Mouse (Mus musculus) lung, postnatal 0 days (tissue): Measurements from ENCODE around the gene Sspn. TPM values are rescaled to one million over a fixed set of nuclear protein-coding genes. Genes with fewer than 3 reads are reported as not detected.

Experiments used
- ATAC-seq: fragments of 200-750 bp; cut with Nextera tagmentation; 2 replicates; pipeline ENCODE4 v1.8.0; 2017; ENCODE audit warnings: moderate library complexity
- DNase-seq: peaks from one replicate; pipeline ENCODE4 v3.0.0-alpha.2; 2016; ENCODE audit warnings: low spot score
- H3K27ac ChIP-seq: fragments of 300-500 bp; sonication (generic); 2 replicates; pipeline ENCODE4 v1.5.1; 2014; ENCODE audit warnings: antibody characterized with exemption, mild to moderate bottlenecking, low read length, mixed read lengths
- H3K27me3 ChIP-seq: fragments of 300-500 bp; sonication (generic); replicated peaks from 2 replicates; pipeline ENCODE4 v1.6.1; 2014; ENCODE audit warnings: low read length, mixed read lengths; ENCODE audit not compliant: insufficient read depth
- H3K36me3 ChIP-seq: fragments of 300-500 bp; sonication (generic); 2 replicates; pipeline ENCODE4 v1.6.1; 2014; ENCODE audit warnings: low read length, mixed read lengths; ENCODE audit not compliant: insufficient read depth
- H3K4me1 ChIP-seq: fragments of 300-500 bp; sonication (generic); 2 replicates; pipeline ENCODE4 v1.6.1; 2014; ENCODE audit warnings: antibody characterized with exemption, low read depth, low read length, mixed read lengths; ENCODE audit not compliant: insufficient read depth
- H3K4me2 ChIP-seq: fragments of 300-500 bp; sonication (generic); replicated peaks from 2 replicates; pipeline ENCODE4 v1.6.1; 2014; ENCODE audit warnings: low read depth, mild to moderate bottlenecking, low read length, moderate library complexity, mixed read lengths
- H3K4me3 ChIP-seq: fragments of 300-500 bp; sonication (generic); 2 replicates; pipeline ENCODE4 v1.5.1; 2014; ENCODE audit warnings: low read depth, low read length
- H3K9ac ChIP-seq: fragments of 300-500 bp; sonication (generic); replicated peaks from 2 replicates; pipeline ENCODE4 v1.6.1; 2014; ENCODE audit warnings: low read depth, mild to moderate bottlenecking
- H3K9me3 ChIP-seq: fragments of 300-500 bp; sonication (generic); 2 replicates; pipeline ENCODE4 v1.6.1; 2016; ENCODE audit warnings: low read length, mixed read lengths
- CTCF ChIP-seq: IDR thresholded peaks from 2 replicates; pipeline ENCODE4 v1.5.1; 2016; ENCODE audit warnings: antibody characterized with exemption, mild to moderate bottlenecking
- EP300 ChIP-seq: IDR thresholded peaks from 2 replicates; pipeline ENCODE4 v1.6.1; 2016; ENCODE audit warnings: antibody characterized with exemption, mild to moderate bottlenecking, control low read depth
- WGBS: fragments of 180-500 bp; shearing (Covaris S2); extraction: QIAGEN DNeasy Blood & Tissue Kit; methylation state at CpG from one replicate; pipeline ENCODE4 v1.1.7; 2014; 5-methylcytosine and 5-hydroxymethylcytosine counted together
- polyA plus RNA-seq: library from polyadenylated mRNA; unstranded; fragments of >200 nt; fragmentation: Nextera tagmentation; extraction: Ambion mirVana; gene quantifications from 2 replicates; pipeline ENCODE4 v1.2.1, GENCODE M21; 2015

Sspn gene
- polyA plus RNA-seq, 1 experiment from 2014 or later = 7.6 TPM

DNA sequence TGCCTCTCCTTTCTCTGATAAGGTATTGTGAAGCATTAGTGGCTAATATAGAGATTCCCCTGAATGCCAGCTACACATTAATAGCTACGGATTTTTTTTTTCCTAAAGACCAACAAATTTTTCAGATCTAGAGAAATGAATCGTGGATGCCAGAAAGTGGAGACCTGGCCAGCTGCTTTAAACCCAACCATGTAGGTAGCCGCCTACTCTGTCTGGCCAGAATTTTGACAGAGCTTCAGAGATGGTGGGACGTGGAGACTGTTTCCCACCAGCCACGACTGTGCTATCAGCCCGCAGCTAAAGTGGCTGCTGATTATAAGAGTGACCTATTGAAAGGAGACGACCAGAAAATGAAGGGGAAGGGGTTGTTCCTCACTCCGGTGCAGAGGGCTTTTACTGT lies 36.3 kb downstream of the Sspn start:
- Histone ChIP-seq H3K4me3 (no peak overlapping the region), H3K9ac (no peak overlapping the region), H3K27ac (no peak overlapping the region), H3K4me2 (no peak overlapping the region), H3K4me1 (no peaks in the 10 kb centered on the region), H3K36me3 (no peaks in the 10 kb centered on the region), H3K9me3 (no peaks in the 10 kb centered on the region; the same call in 1 of the 2 replicates), H3K27me3 (no peaks in the 10 kb centered on the region)
- TF ChIP-seq CTCF = no peak
- no peak for TF ChIP-seq EP300
- ATAC-seq (no peak), DNase-seq (no peak)
- 54% methylated on average over 8 of the region's 8 CpGs for WGBS

DNA sequence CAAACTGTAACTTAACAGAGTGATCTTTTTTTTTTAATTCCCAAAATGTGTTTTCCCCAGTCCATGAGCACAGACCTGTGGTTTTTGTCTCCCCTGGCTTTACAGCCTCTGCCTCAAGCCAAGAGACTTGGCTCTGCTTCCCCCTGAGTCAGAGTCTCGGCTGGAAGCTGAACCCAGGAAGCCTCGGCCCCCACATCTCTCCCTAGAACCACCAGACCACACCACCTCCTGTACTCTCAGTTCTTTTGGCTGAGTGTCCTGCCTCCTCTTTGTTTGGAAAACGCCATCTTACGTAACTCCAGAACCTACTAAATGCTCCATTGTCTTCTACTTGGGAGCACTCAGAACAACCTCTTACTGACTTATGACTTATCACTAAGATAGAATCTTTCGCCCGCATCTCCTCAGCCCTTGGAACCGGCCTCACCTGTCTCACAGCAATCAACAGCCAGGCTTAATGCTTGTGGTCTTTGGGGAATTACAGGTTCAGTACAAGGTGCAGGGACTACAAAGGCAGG lies 36.9 kb downstream of the Sspn start:
- Histone ChIP-seq H3K9me3 (no peaks in the 10 kb centered on the region; the same call in 1 of the 2 replicates), H3K9ac (no peak overlapping the region), H3K27me3 (no peaks in the 10 kb centered on the region), H3K4me3 (no peak overlapping the region), H3K27ac (no peak overlapping the region), H3K4me2 (no peak overlapping the region), H3K4me1 (no peaks in the 10 kb centered on the region), H3K36me3 (no peaks in the 10 kb centered on the region)
- DNase-seq (peak; percentile 55), ATAC-seq (peak; percentile 60)
- TF ChIP-seq CTCF (no peak), EP300 (no peak)
- 28% methylated on average over 7 of the region's 7 CpGs for WGBS

GRCm38 (mm10) chr6:145968821-145969220 lies 37.4 kb downstream of the Sspn start:
- Histone ChIP-seq H3K9me3 (no peaks in the 10 kb centered on the region; the same call in 1 of the 2 replicates), H3K27me3 (no peaks in the 10 kb centered on the region), H3K36me3 (no peaks in the 10 kb centered on the region), H3K27ac (no peak overlapping the region), H3K4me2 (no peak overlapping the region), H3K9ac (no peak overlapping the region), H3K4me1 (no peaks in the 10 kb centered on the region), H3K4me3 (no peak overlapping the region)
- ATAC-seq = peak; percentile 48
- DNase-seq = no peak
- TF ChIP-seq CTCF (no peak), EP300 (no peak)
- 33% methylated on average over 10 of the region's 10 CpGs for WGBS

DNA sequence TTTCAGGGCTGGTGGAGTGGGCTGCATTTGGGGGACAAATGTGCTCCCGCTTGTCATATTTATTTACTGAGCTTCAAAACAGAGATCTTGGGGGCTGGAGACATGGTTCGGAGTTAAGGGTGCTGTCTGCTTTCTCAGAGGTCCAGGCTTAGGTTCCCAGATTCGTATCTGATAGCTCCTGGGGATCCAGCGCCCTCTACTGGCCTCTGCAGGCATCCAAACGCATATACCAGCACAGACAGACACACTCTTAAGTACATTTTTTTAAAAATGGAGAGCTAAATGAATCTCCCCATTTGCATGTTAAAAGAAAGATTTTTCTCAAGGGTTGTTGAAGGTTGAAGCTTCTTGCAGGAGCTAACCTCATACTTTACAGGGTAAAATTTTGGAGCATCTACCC lies 38.1 kb downstream of the Sspn start:
- no peak overlapping the region for H3K9ac ChIP-seq
- 85% methylated on average over 5 of the region's 5 CpGs for WGBS
- no peaks in the 10 kb centered on the region; the same call in 1 of the 2 replicates for H3K9me3 ChIP-seq
- H3K36me3 ChIP-seq = no peaks in the 10 kb centered on the region
- no peak for TF ChIP-seq EP300
- 0 out of 2 replicates have a peak, but pooled peaks have one; percentile 11 for TF ChIP-seq CTCF
- H3K4me3 ChIP-seq = no peak overlapping the region
- H3K4me2 ChIP-seq = no peak overlapping the region
- H3K4me1 ChIP-seq = no peaks in the 10 kb centered on the region
- no peak for ATAC-seq
- H3K27ac ChIP-seq = no peak overlapping the region
- DNase-seq = no peak
- H3K27me3 ChIP-seq = no peaks in the 10 kb centered on the region

DNA sequence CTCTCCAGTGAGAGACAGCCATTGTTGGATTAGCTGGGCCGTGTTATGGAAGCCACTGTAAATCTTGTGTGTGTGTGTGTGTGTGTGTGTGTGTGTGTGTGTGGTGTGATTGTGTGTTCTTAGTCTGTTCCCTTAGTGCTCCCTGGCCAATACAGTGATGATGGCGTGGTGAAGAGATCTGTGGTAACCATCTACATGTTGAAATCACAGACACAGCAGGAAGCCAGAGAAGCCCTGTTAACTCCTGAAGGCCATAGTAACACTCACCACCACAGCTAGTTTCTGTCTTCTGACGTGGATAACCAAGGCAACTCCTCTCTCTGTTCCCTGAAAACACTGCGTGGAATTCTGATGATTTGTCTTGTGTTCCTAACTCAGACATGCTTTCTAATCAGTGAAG lies 40.7 kb downstream of the Sspn start:
- Histone ChIP-seq H3K4me2 (no peak overlapping the region), H3K4me3 (no peak overlapping the region), H3K27me3 (no peaks in the 10 kb centered on the region), H3K4me1 (no peaks in the 10 kb centered on the region), H3K36me3 (no peaks in the 10 kb centered on the region), H3K9ac (no peak overlapping the region), H3K27ac (no peak overlapping the region), H3K9me3 (no peaks in the 10 kb centered on the region; the same call in 1 of the 2 replicates)
- no peak for DNase-seq
- no peak for TF ChIP-seq CTCF
- no peak for TF ChIP-seq EP300
- ATAC-seq = no peak
- WGBS = 77% methylated on average over 4 of the region's 4 CpGs

- Histone ChIP-seq H3K9ac (no peak overlapping the region), H3K27ac (no peak overlapping the region)
Observed at GRCm38 (mm10) chr6:145972836-145973235, 41.4 kb downstream of the Sspn start.

DNA sequence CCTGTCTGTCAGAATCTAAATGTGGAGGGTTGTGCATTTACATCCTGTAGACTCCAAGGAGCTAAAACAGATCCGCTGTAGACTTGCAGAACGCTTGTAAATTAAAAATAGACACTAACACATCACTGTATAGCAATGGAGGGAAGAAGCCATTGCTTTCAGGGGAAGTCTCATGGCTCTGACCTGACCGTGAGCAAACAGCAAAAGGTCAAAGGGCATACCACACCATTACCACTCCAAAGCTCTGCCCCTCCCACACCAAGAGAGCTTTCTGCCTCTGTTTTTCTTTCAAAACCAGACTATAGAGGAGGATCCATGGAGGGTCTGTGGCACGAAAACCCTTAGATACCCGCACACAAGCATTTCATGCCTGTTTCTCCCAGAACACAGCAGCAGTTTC lies 41.9 kb downstream of the Sspn start:
- TF ChIP-seq CTCF (no peak), EP300 (no peak)
- WGBS = 65% methylated on average over 5 of the region's 5 CpGs
- Histone ChIP-seq H3K9me3 (no peaks in the 10 kb centered on the region; the same call in 1 of the 2 replicates), H3K27me3 (no peaks in the 10 kb centered on the region), H3K27ac (no peak overlapping the region), H3K4me3 (no peak overlapping the region), H3K4me1 (no peaks in the 10 kb centered on the region), H3K4me2 (no peak overlapping the region), H3K36me3 (no peaks in the 10 kb centered on the region), H3K9ac (no peak overlapping the region)
- ATAC-seq (no peak), DNase-seq (no peak)

More at GRCm38 (mm10) chr6:145972836-145973235, 41.4 kb downstream of the Sspn start:
- DNase-seq (no peak), ATAC-seq (no peak)
- Histone ChIP-seq H3K4me1 (no peaks in the 10 kb centered on the region), H3K4me2 (no peak overlapping the region), H3K4me3 (no peak overlapping the region), H3K9me3 (no peaks in the 10 kb centered on the region; the same call in 1 of the 2 replicates), H3K36me3 (no peaks in the 10 kb centered on the region), H3K27me3 (no peaks in the 10 kb centered on the region)
- TF ChIP-seq EP300 (no peak), CTCF (no peak)
- 63% methylated on average over 6 of the region's 6 CpGs for WGBS
